ENCODE assay signal across 17 mouse cellular contexts in genomic region chr14:75790411-75790996, GRCm38 (mm10). TPM values are rescaled to one million over a fixed set of nuclear protein-coding genes. Genes with fewer than 3 reads are reported as not detected.
DNase-seq lines count a peak whose midpoint lies in the region.
"Had no signal": no experiment of that assay in that cellular context is flagged by ENCODE, and none has a peak within 500 bp of the region (broad histone marks: within the 10 kb centered on the region; RNA-seq: fewer than 3 reads in every experiment).

No protein-coding gene starts in this region.

- intact Hi-C loops in left cerebral cortex, postnatal 10 days (cut with DNase I), result loop anchor here (5.0 kb wide), 1 partner anchor 37 kb away; no protein-coding TSS in a partner anchor

- H3K36me3 ChIP-seq in macrophage (ENCODE audit: inconsistent target), result no peaks in the 10 kb centered on the region
- H3K36me3 ChIP-seq: forebrain, embryonic 10.5 days; hindbrain, embryonic 10.5 days; intestine, embryonic 15.5 days; liver, embryonic 15.5 days; midbrain, embryonic 12.5 days; neural tube, embryonic 12.5 days had no signal

- 27% methylated on average over 3 of the region's 3 CpGs for WGBS in macrophage (ENCODE audit: missing documents)

- peak; percentile 16 for DNase-seq in layer of hippocampus, adult 11-12 months (ENCODE audit: low spot score)
- no peak for DNase-seq in layer of hippocampus, postnatal 14 days (ENCODE audit: low spot score in 2 of 2)
- DNase-seq in A20 (ENCODE audit: low read depth, low spot score), result peak; percentile 8
- DNase-seq in adrenal gland, postnatal 36 days, result peak; percentile 51 to 53
- no peak for DNase-seq in kidney, adult 8-10 months
- DNase-seq in left cerebral cortex, postnatal 10 days (ENCODE audit: extremely low spot score in 1 of 2, low spot score in 2 of 2), result no peak
- no peak for DNase-seq in ovary, postnatal 36 days (ENCODE audit: low spot score)
- DNase-seq: cerebellum, postnatal 10 days; kidney, postnatal 36 days; retina, postnatal 1 day had no signal

- H3K79me2 ChIP-seq in macrophage (ENCODE audit: inconsistent target), result peaks cover 10% of the 10 kb centered on the region; the same call in 1 of the 2 replicates

- peak overlapping the region; percentile 68 for H3K27ac ChIP-seq in macrophage
- H3K27ac ChIP-seq: forebrain, embryonic 10.5 days; hindbrain, embryonic 10.5 days; intestine, embryonic 15.5 days; liver, embryonic 15.5 days; midbrain, embryonic 12.5 days; neural tube, embryonic 12.5 days had no signal

- H3K4me3 ChIP-seq in macrophage (ENCODE audit: inconsistent target), result peak overlapping the region; percentile 6; the same call in 1 of the 2 replicates
- H3K4me3 ChIP-seq: forebrain, embryonic 10.5 days; hindbrain, embryonic 10.5 days; intestine, embryonic 15.5 days; liver, embryonic 15.5 days; midbrain, embryonic 12.5 days; neural tube, embryonic 12.5 days had no signal

RNA-seq across cellular contexts. Expression of gene Slc25a30, which starts 3.7 kb away (rescaled TPM):
- 10 to 100 TPM; 10.5 to 15.2 TPM for total RNA-seq in layer of hippocampus, postnatal 14 days (2021)
- total RNA-seq in adrenal gland, postnatal 36 days (2021), result 100 to 1,000 TPM; 206 to 215 TPM
- 10 to 100 TPM in 23 of 26 experiments, 1 to 10 TPM in 3; 6.5 to 37.6 (median 19.2) TPM for total RNA-seq in macrophage (2018; cell fraction: chromatin; rRNA removed)
- total RNA-seq in macrophage (2018; cell fraction: cytosol; rRNA removed), result 10 to 100 TPM; 15.4 to 30.0 (median 23.9) TPM
- 10 to 100 TPM in 25 of 26 experiments, 1 to 10 TPM in 1; 9.7 to 37.7 (median 17.6) TPM for total RNA-seq in macrophage (2018; cell fraction: nucleus; rRNA removed)
- 14.1 to 23.1 TPM (median 23.0 TPM) in 3 replicates for polyA plus RNA-seq in macrophage (2018)
- total RNA-seq in left cerebral cortex, postnatal 10 days (2021), result 10 to 100 TPM; 11.0 to 15.6 TPM

RNA-seq across cellular contexts. Expression of gene Cog3, which starts 36.2 kb away (rescaled TPM):
- 10 to 100 TPM; 22.9 to 24.8 TPM for total RNA-seq in layer of hippocampus, postnatal 14 days (2021)
- total RNA-seq in adrenal gland, postnatal 36 days (2021), result 10 to 100 TPM; 26.5 to 33.3 TPM
- 100 to 1,000 TPM in 7 of 26 experiments, 10 to 100 TPM in 19; 59.6 to 116 (median 84.0) TPM for total RNA-seq in macrophage (2018; cell fraction: chromatin; rRNA removed)
- 10 to 100 TPM; 14.4 to 27.6 (median 19.4) TPM for total RNA-seq in macrophage (2018; cell fraction: cytosol; rRNA removed)
- total RNA-seq in macrophage (2018; cell fraction: nucleus; rRNA removed), result 10 to 100 TPM; 29.4 to 81.2 (median 54.1) TPM
- 15.9 to 17.5 TPM (median 16.1 TPM) in 3 replicates for polyA plus RNA-seq in macrophage (2018)
- total RNA-seq in left cerebral cortex, postnatal 10 days (2021), result 10 to 100 TPM; 23.2 to 23.4 TPM

RNA-seq across cellular contexts. Expression of gene Tpt1, which starts 54.4 kb away (rescaled TPM):
- 1,000 to 10,000 TPM; 1,171 to 1,217 TPM for total RNA-seq in layer of hippocampus, postnatal 14 days (2021)
- total RNA-seq in adrenal gland, postnatal 36 days (2021), result 1,000 to 10,000 TPM; 2,956 to 3,131 TPM
- 100 to 1,000 TPM in 25 of 26 experiments, 10 to 100 TPM in 1; 99.5 to 452 (median 174) TPM for total RNA-seq in macrophage (2018; cell fraction: chromatin; rRNA removed)
- total RNA-seq in macrophage (2018; cell fraction: cytosol; rRNA removed), result 1,000 to 10,000 TPM; 1,477 to 5,481 (median 3,449) TPM
- 100 to 1,000 TPM; 301 to 898 (median 554) TPM for total RNA-seq in macrophage (2018; cell fraction: nucleus; rRNA removed)
- 3,757 to 4,485 TPM (median 4,124 TPM) in 3 replicates for polyA plus RNA-seq in macrophage (2018)
- 1,000 to 10,000 TPM; 1,219 to 1,311 TPM for total RNA-seq in left cerebral cortex, postnatal 10 days (2021)

Comparison
In these comparisons a context has a peak if more than half of its experiments do, and no peak if none do; other contexts are left out.
1. DNase-seq: peak in layer of hippocampus, adult 11-12 months (single experiment), A20 (single experiment) and adrenal gland, postnatal 36 days (2 of 2); none in layer of hippocampus, postnatal 14 days (0 of 2), kidney, adult 8-10 months (0 of 2), left cerebral cortex, postnatal 10 days (0 of 2) and ovary, postnatal 36 days (single experiment).
2. RNA of gene Slc25a30, which starts 3.7 kb away (total RNA-seq): 206 to 215 TPM in adrenal gland, postnatal 36 days; 11.0 to 15.6 TPM in left cerebral cortex, postnatal 10 days and 10.5 to 15.2 TPM in layer of hippocampus, postnatal 14 days; every median in the first group is over 10 times any median in the second.